Mouse (Mus musculus) olfactory bulb, adult 2 months (tissue): ENCODE data around the gene Mr1. TPM values are rescaled to one million over a fixed set of nuclear protein-coding genes. Genes with fewer than 3 reads are reported as not detected.

Experiments
- H3K27ac ChIP-seq: fragments of 200-500 bp; 2 replicates; pipeline ENCODE4 v1.5.1; 2012; ENCODE audit warnings: low read depth, low read length; ENCODE audit not compliant: insufficient read depth
- H3K4me1 ChIP-seq: fragments of 200-500 bp; 2 replicates; pipeline ENCODE4 v1.6.1; 2012; ENCODE audit warnings: low read length; ENCODE audit not compliant: control insufficient read depth, insufficient read depth
- H3K4me3 ChIP-seq: fragments of 200-500 bp; 2 replicates; pipeline ENCODE4 v1.5.1; 2012; ENCODE audit warnings: mild to moderate bottlenecking, low read depth, low read length, moderate library complexity; ENCODE audit not compliant: insufficient read depth
- CTCF ChIP-seq: fragments of 200-500 bp; IDR thresholded peaks from 2 replicates; pipeline ENCODE4 v1.5.1; 2012; ENCODE audit warnings: low read depth, mild to moderate bottlenecking, low read length, moderate library complexity; ENCODE audit not compliant: insufficient read depth
- POLR2A ChIP-seq: fragments of 200-500 bp; IDR thresholded peaks from 2 replicates; pipeline ENCODE4 v1.6.1; 2012; ENCODE audit warnings: mild to moderate bottlenecking, low read depth, low read length, moderate library complexity; ENCODE audit not compliant: insufficient read depth
- WGBS: fragments of 180-500 bp; shearing (Covaris S2); methylation state at CpG from one replicate; pipeline ENCODE4 v1.1.7; 2018; 5-methylcytosine and 5-hydroxymethylcytosine counted together
- polyA plus RNA-seq: library from polyadenylated mRNA; stranded (reverse); fragments of >200 nt; gene quantifications from 2 replicates; pipeline ENCODE4 v1.2.4, GENCODE M21; 2012; ENCODE audit warnings: low replicate concordance; ENCODE audit not compliant: missing spikeins, insufficient read depth, insufficient read length

Gene Mr1
- polyA plus RNA-seq, 1 experiment: not detected

DNA sequence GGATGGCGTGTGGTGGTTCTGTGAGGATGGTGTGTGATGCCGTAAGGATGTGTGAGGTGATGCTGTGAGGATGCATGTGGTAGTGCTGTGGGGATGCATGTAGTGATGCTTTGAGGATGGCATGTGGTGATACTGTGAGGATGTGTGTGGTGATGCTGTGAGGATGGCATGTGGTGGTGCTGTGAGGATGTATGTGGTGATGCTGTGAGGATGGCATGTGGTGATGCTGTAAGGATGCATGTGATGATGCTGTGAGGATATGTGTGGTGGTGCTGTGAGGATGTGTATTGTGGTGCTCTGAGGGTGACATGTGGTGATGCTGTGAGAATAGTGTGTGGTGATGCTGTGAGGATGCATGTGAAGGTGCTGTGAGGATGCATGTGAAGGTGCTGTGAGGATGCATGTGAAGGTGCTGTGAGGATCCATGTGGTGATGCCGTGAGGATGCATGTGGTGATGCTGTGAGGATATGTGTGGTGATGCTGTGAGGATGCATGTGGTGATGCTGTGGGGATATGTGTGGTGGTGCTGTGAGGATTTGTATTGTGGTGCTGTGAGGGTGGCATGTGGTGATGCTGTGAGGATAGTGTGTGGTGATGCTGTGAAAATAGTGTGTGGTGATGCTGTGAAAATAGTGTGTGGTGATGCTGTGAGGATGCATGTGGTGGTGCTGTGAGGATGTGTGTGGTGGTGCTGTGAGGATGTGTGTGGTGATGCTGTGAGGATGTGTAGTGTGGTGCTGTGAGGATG lies 26.5 kb upstream of the Mr1 start:
- Histone ChIP-seq H3K4me1 (peaks cover 12% of the 10 kb centered on the region), H3K4me3 (no peak overlapping the region), H3K27ac (no peak overlapping the region)
- 73% methylated on average over 3 of the region's 3 CpGs for WGBS
- TF ChIP-seq CTCF (no peak), POLR2A (no peak)

DNA sequence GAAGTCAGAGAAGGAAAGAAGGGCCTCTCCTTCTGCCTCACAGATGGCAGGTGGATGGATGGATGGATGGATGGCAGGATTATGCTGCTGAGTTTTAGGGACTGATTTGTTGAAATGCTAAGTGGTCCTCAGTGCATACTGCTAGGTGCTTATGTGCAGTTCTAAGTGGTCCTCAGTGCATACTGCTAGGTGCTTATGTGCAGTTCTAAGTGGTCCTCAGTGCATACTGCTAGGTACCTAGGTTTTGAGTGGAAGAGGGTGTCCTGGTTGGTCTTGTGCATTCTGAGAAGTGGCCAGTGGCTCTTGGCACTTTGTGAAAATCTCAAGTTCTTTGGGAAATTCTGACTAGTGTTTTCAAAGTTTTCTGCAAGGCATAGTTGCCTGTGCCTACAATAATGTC lies 23.3 kb upstream of the Mr1 start:
- Histone ChIP-seq H3K4me3 (no peak overlapping the region), H3K27ac (no peak overlapping the region), H3K4me1 (peaks cover 21% of the 10 kb centered on the region)
- no peak for TF ChIP-seq POLR2A
- no peak for TF ChIP-seq CTCF

- peaks cover 24% of the 10 kb centered on the region for H3K4me1 ChIP-seq
- H3K27ac ChIP-seq: no peak overlapping the region
- 60% methylated on average over 3 of the region's 3 CpGs for WGBS
- TF ChIP-seq CTCF: no peak
- TF ChIP-seq POLR2A: no peak
- H3K4me3 ChIP-seq: no peak overlapping the region
Observed at GRCm38 (mm10) chr1:155167453-155167852, 20.8 kb upstream of the Mr1 start.

GRCm38 (mm10) chr1:155158970-155159484 lies 12.4 kb upstream of the Mr1 start:
- TF ChIP-seq CTCF: no peak
- TF ChIP-seq POLR2A: no peak
- H3K4me1 ChIP-seq: peaks cover 7% of the 10 kb centered on the region
- WGBS: under 1% methylated on average over 45 of the region's 46 CpGs
- H3K4me3 ChIP-seq: peak overlapping the region; percentile 86
- H3K27ac ChIP-seq: peak overlapping the region; percentile 32; the same call in 1 of the 2 replicates

GRCm38 (mm10) chr1:155158141-155158969 lies 11.7 kb upstream of the Mr1 start, which contains the start of gene Stx6:
Gene Stx6 (plus strand): TSS chr1:155158715.
- Histone ChIP-seq H3K4me3 (peak within 1 kb of the TSS; percentile 86), H3K4me1 (peaks cover 5% of the 10 kb centered on the region), H3K27ac (peak within 1 kb of the TSS; percentile 32; the same call in 1 of the 2 replicates)
- TF ChIP-seq POLR2A (peak; percentile 54), CTCF (no peak)
- WGBS: 3% methylated on average over 48 of the region's 48 CpGs

DNA sequence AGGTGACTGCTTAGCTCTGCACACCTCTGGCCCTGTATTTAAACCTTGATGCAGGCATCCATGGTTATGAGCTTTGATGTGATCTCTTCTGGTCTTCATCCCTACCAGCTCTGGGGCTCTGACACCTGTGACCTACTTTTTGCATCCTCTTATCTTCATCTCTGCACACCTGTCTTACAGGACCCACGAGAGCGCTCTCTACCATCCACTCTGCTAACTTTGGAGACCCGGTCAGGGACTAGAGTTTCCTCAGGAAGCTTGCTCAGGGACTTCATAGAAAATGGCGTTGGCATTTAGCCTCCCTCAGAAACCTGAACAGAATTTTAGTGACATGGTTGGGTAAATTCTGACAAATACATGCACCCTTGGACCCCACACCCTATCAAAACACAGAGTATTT lies 7.3 kb upstream of the Mr1 start:
- TF ChIP-seq CTCF (no peak), POLR2A (no peak)
- Histone ChIP-seq H3K27ac (no peak overlapping the region), H3K4me3 (no peak overlapping the region), H3K4me1 (no peaks in the 10 kb centered on the region)
- WGBS: 76% methylated on average over 4 of the region's 4 CpGs

DNA sequence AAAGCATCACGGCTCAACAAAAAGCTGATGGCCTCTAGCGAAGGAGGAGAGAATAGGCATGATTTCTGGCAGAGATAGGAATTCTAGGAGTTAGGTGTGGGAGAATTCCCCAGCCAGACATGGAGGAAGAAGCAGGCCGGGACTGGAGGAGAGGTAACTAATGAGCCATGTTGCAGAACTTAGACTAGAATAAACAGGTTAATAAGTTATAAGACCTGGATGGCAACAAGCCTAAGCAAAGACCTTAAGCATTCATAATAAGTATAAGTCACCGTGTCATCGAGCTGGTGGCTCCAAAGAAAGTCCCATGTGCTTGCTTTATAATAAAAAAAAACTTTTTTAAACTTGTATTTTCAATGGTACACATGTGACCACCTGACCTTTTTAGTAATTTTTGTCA lies 4.2 kb upstream of the Mr1 start:
- TF ChIP-seq POLR2A (no peak), CTCF (no peak)
- no peak overlapping the region for H3K4me3 ChIP-seq
- 90% methylated on average over 5 of the region's 5 CpGs for WGBS
- no peak overlapping the region for H3K27ac ChIP-seq
- H3K4me1 ChIP-seq: no peaks in the 10 kb centered on the region

GRCm38 (mm10) chr1:155149403-155149802 lies 2.8 kb upstream of the Mr1 start:
- H3K4me1 ChIP-seq: no peaks in the 10 kb centered on the region
- 96% methylated on average over 3 of the region's 3 CpGs for WGBS

GRCm38 (mm10) chr1:155147228-155147627 lies 614 bp upstream of the Mr1 start:
- WGBS: 86% methylated on average over 2 of the region's 2 CpGs
- no peaks in the 10 kb centered on the region for H3K4me1 ChIP-seq
- no peak for TF ChIP-seq CTCF
- no peak for TF ChIP-seq POLR2A
- H3K27ac ChIP-seq: no peak overlapping the region
- H3K4me3 ChIP-seq: no peak overlapping the region

More at GRCm38 (mm10) chr1:155149403-155149802, 2.8 kb upstream of the Mr1 start:
- Histone ChIP-seq H3K27ac (no peak overlapping the region), H3K4me3 (no peak overlapping the region)
- TF ChIP-seq CTCF (no peak), POLR2A (no peak)
